In the genomic region with DNA sequence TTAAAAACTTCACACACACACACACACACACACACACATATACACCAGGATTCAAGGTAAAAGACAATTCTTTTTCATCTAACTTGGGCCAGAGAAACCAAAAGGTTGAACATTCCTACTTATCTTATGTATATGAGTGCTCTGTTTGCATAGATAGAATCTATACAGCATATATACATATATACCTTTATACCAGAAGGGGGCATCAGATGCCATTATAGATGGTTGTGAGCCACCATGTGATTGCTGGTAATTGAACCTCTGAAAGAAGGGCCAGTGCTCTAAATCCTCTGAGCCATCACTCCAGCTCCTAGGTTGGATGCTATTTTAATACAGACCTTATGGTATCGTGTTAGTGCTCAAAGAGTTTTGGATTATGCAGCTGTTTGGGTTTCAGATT, we compare ENCODE assay signal across 15 mouse cellular contexts. TPM values are rescaled to one million over a fixed set of nuclear protein-coding genes. Genes with fewer than 3 reads are reported as not detected.
DNase-seq lines count a peak whose midpoint lies in the region; ATAC-seq and TF ChIP-seq lines count a peak whose summit lies in the region.
"Had no signal": no experiment of that assay in that cellular context is flagged by ENCODE, and none has a peak within 500 bp of the region (broad histone marks: within the 10 kb centered on the region; RNA-seq: fewer than 3 reads in every experiment).

No protein-coding gene starts in this region.

- no peak for DNase-seq in liver, embryonic 14.5 days (ENCODE audit: low read depth in 3 of 3, low spot score in 3 of 3)
- DNase-seq in ES-CJ7 (ENCODE audit: low read depth, low spot score): peak; percentile 27
- peak; percentile 38 for DNase-seq in splenic B cell, adult 2 months (ENCODE audit: low read depth, low spot score)
- no peak for DNase-seq in urinary bladder, postnatal 36 days (ENCODE audit: low spot score in 2 of 2)
- DNase-seq in cerebellum, postnatal 14 days: no peak
- DNase-seq: adrenal gland, postnatal 10 days; cerebellum, adult 8-10 months; gastrocnemius, postnatal 25 days; kidney, postnatal 25 days; left cerebral cortex, postnatal 4 days; liver, embryonic 13.5 days had no signal

- no peak overlapping the region for H3K27ac ChIP-seq in liver, embryonic 14.5 days
- no peak overlapping the region for H3K27ac ChIP-seq in liver, embryonic 12.5 days
- H3K27ac ChIP-seq: intestine, embryonic 15.5 days; liver, embryonic 13.5 days; midbrain, embryonic 12.5 days had no signal

- H3K27me3 ChIP-seq in liver, embryonic 14.5 days (ENCODE audit: control insufficient read depth, insufficient read depth, low read length): no peaks in the 10 kb centered on the region
- peaks cover 11% of the 10 kb centered on the region; the same call in 1 of the 2 replicates for H3K27me3 ChIP-seq in liver, embryonic 12.5 days (replicated peaks)
- H3K27me3 ChIP-seq in splenic B cell, adult 2 months (ENCODE audit: control insufficient read depth, insufficient read depth, low read length, poor library complexity, severe bottlenecking): no peaks in the 10 kb centered on the region; the same call in 1 of the 2 replicates
- H3K27me3 ChIP-seq: intestine, embryonic 15.5 days had no signal

- ATAC-seq in liver, embryonic 14.5 days (ENCODE audit: insufficient read depth): 0 out of 2 replicates have a peak, but pooled peaks have one; percentile 35
- no peak for ATAC-seq in liver, embryonic 12.5 days
- 0 out of 2 replicates have a peak, but pooled peaks have one; percentile 45 for ATAC-seq in common myeloid progenitor, adult 5-6 weeks (replicated peaks; ENCODE audit: low read depth, poor library complexity, severe bottlenecking)
- ATAC-seq: intestine, embryonic 15.5 days had no signal

- H3K36me3 ChIP-seq in liver, embryonic 14.5 days (replicated peaks; ENCODE audit: control insufficient read depth, insufficient read depth, low read depth): no peaks in the 10 kb centered on the region
- H3K36me3 ChIP-seq in liver, embryonic 12.5 days: no peaks in the 10 kb centered on the region
- no peaks in the 10 kb centered on the region for H3K36me3 ChIP-seq in splenic B cell, adult 2 months (ENCODE audit: control insufficient read depth, insufficient read depth, low read length, poor library complexity, severe bottlenecking)
- H3K36me3 ChIP-seq: intestine, embryonic 15.5 days; liver, embryonic 13.5 days; midbrain, embryonic 12.5 days had no signal

- H3K9ac ChIP-seq in liver, embryonic 14.5 days (replicated peaks): no peak overlapping the region
- H3K9ac ChIP-seq in liver, embryonic 12.5 days: no peak overlapping the region
- H3K9ac ChIP-seq: intestine, embryonic 15.5 days; liver, embryonic 13.5 days; midbrain, embryonic 12.5 days had no signal

- TF ChIP-seq EP300 in liver, embryonic 14.5 days (IDR thresholded peaks at IDR 0.05; ENCODE audit: low read depth): no peak

- TF ChIP-seq CTCF in liver, embryonic 14.5 days (IDR thresholded peaks at IDR 0.05; ENCODE audit: low read depth): peak; percentile 43; the same call in 1 of the 2 replicates

- H3K4me2 ChIP-seq in liver, embryonic 14.5 days (ENCODE audit: low read depth): no peak overlapping the region
- no peak overlapping the region for H3K4me2 ChIP-seq in liver, embryonic 12.5 days
- H3K4me2 ChIP-seq: intestine, embryonic 15.5 days; liver, embryonic 13.5 days; midbrain, embryonic 12.5 days had no signal

- H3K4me1 ChIP-seq in liver, embryonic 14.5 days (replicated peaks; ENCODE audit: control insufficient read depth in 2 of 2, insufficient read depth in 2 of 2, low read length in 1 of 2): no peaks in the 10 kb centered on the region
- H3K4me1 ChIP-seq in liver, embryonic 12.5 days: no peaks in the 10 kb centered on the region
- H3K4me1 ChIP-seq: intestine, embryonic 15.5 days; liver, embryonic 13.5 days; midbrain, embryonic 12.5 days had no signal

- H3K9me3 ChIP-seq in liver, embryonic 14.5 days (ENCODE audit: control insufficient read depth, low read length): no peaks in the 10 kb centered on the region
- no peaks in the 10 kb centered on the region for H3K9me3 ChIP-seq in liver, embryonic 12.5 days (replicated peaks)
- H3K9me3 ChIP-seq: intestine, embryonic 15.5 days; liver, embryonic 13.5 days; midbrain, embryonic 12.5 days had no signal

- 56% methylated on average over 1 of the region's 1 CpGs for WGBS in liver, embryonic 14.5 days (ENCODE audit: insufficient replicate concordance)
- 75% methylated on average over 1 of the region's 1 CpGs for WGBS in liver, embryonic 12.5 days (ENCODE audit: insufficient replicate concordance)

- no peak overlapping the region for H3K4me3 ChIP-seq in liver, embryonic 14.5 days (ENCODE audit: insufficient read depth in 1 of 2, low read depth in 2 of 2, low read length in 2 of 2)
- H3K4me3 ChIP-seq in liver, embryonic 12.5 days: no peak overlapping the region
- H3K4me3 ChIP-seq: intestine, embryonic 15.5 days; liver, embryonic 13.5 days; midbrain, embryonic 12.5 days had no signal

RNA-seq across cellular contexts. Expression of gene Klhl7, which starts 12.0 kb away (rescaled TPM):
- 6.0 and 9.8 TPM in 2 replicates for polyA plus RNA-seq in liver, embryonic 14.5 days (2012; rRNA removed)
- 18.1 and 19.6 TPM in 2 replicates for polyA plus RNA-seq in liver, embryonic 14.5 days (2014; fragmentation: Nextera tagmentation; extraction: Ambion mirVana)
- polyA plus RNA-seq in liver, embryonic 12.5 days (2016; fragmentation: Nextera tagmentation; extraction: Ambion mirVana): 25.7 and 27.9 TPM in 2 replicates
- total RNA-seq in common myeloid progenitor, adult 5-6 weeks (2017): 21.9 and 29.0 TPM in 2 replicates

RNA-seq across cellular contexts. Expression of gene Fam126a, which starts 58.0 kb away (rescaled TPM):
- polyA plus RNA-seq in liver, embryonic 14.5 days (2012; rRNA removed): 10.9 and 15.4 TPM in 2 replicates
- 64.8 and 65.3 TPM in 2 replicates for polyA plus RNA-seq in liver, embryonic 14.5 days (2014; fragmentation: Nextera tagmentation; extraction: Ambion mirVana)
- 60.1 and 66.5 TPM in 2 replicates for polyA plus RNA-seq in liver, embryonic 12.5 days (2016; fragmentation: Nextera tagmentation; extraction: Ambion mirVana)
- total RNA-seq in common myeloid progenitor, adult 5-6 weeks (2017): 32.6 and 37.9 TPM in 2 replicates

Comparison
In these comparisons a context has a peak if more than half of its experiments do, and no peak if none do; other contexts are left out.
1. DNase-seq: peak in ES-CJ7 (single experiment) and splenic B cell, adult 2 months (single experiment); none in liver, embryonic 14.5 days (0 of 3), urinary bladder, postnatal 36 days (0 of 2) and cerebellum, postnatal 14 days (0 of 2).